ENCODE assay signal across 8 mouse cellular contexts in genomic region chr2:112367726-112368673, GRCm38 (mm10). TPM values are rescaled to one million over a fixed set of nuclear protein-coding genes. Genes with fewer than 3 reads are reported as not detected.
A peak's percentile ranks its signal among the peaks of the same experiment; 100 is the strongest.
DNase-seq lines count a peak whose midpoint lies in the region; ATAC-seq and TF ChIP-seq lines count a peak whose summit lies in the region.

TSS of gene Emc4 (minus strand) at chr2:112368027.

- H3K9me3 ChIP-seq in E14TG2a.4 (ENCODE audit: low read length), result no peaks in the 10 kb centered on the region
- H3K9me3 ChIP-seq in forebrain, embryonic 13.5 days (replicated peaks), result no peaks in the 10 kb centered on the region
- no peaks in the 10 kb centered on the region for H3K9me3 ChIP-seq in liver, postnatal 0 days (ENCODE audit: low read length)
- no peaks in the 10 kb centered on the region for H3K9me3 ChIP-seq in neural tube, embryonic 14.5 days (ENCODE audit: control insufficient read depth, low read length)

- H3K27ac ChIP-seq in forebrain, embryonic 13.5 days, result peak within 1 kb of the TSS; percentile 89
- peak within 1 kb of the TSS; percentile 87 for H3K27ac ChIP-seq in liver, postnatal 0 days (ENCODE audit: low read depth)
- peak within 1 kb of the TSS; percentile 85 for H3K27ac ChIP-seq in neural tube, embryonic 14.5 days (ENCODE audit: low read depth, low read length)

- WGBS in forebrain, embryonic 13.5 days, result 1% methylated on average over 46 of the region's 46 CpGs
- 1% methylated on average over 46 of the region's 46 CpGs for WGBS in large intestine, adult 2 months
- 2% methylated on average over 46 of the region's 46 CpGs for WGBS in liver, postnatal 0 days (ENCODE audit: insufficient replicate concordance)
- 2% methylated on average over 46 of the region's 46 CpGs for WGBS in neural tube, embryonic 14.5 days

- no peaks in the 10 kb centered on the region for H3K27me3 ChIP-seq in E14TG2a.4 (ENCODE audit: insufficient read depth, low read length)
- no peaks in the 10 kb centered on the region for H3K27me3 ChIP-seq in forebrain, embryonic 13.5 days
- no peaks in the 10 kb centered on the region for H3K27me3 ChIP-seq in liver, postnatal 0 days (ENCODE audit: insufficient read depth, low read length)
- H3K27me3 ChIP-seq in neural tube, embryonic 14.5 days (ENCODE audit: control insufficient read depth, insufficient read depth, low read length), result no peaks in the 10 kb centered on the region

- intact Hi-C loops in heart, postnatal 10 days (cut with DNase I), result loop anchor here (2.0 kb wide), 2 partner anchors 87 to 107 kb away; partner anchors contain the start of genes Emc7 and Nop10

- peak; percentile 90 for DNase-seq in c-Kit-positive CD71-positive TER-119-positive erythroid progenitor cells, embryonic 14.5 days (ENCODE audit: low spot score)
- DNase-seq in heart, postnatal 10 days, result peak; percentile 93 to 96
- peak; percentile 80 for DNase-seq in large intestine, adult 2 months (ENCODE audit: low read depth, low spot score)
- peak; percentile 93 for DNase-seq in liver, postnatal 0 days
- peak; percentile 93 for DNase-seq in testis, postnatal 10 days (ENCODE audit: low spot score)

- ATAC-seq in forebrain, embryonic 13.5 days, result peak; percentile 93
- ATAC-seq in liver, postnatal 0 days, result peak; percentile 90
- peak; percentile 92 for ATAC-seq in neural tube, embryonic 14.5 days (ENCODE audit: low read depth)

- peaks cover 28% of the 10 kb centered on the region for H3K4me1 ChIP-seq in E14TG2a.4 (replicated peaks; ENCODE audit: low read depth, low read length)
- peaks cover 16% of the 10 kb centered on the region for H3K4me1 ChIP-seq in forebrain, embryonic 13.5 days
- H3K4me1 ChIP-seq in liver, postnatal 0 days (ENCODE audit: insufficient read depth), result peaks cover 14% of the 10 kb centered on the region
- peaks cover 11% of the 10 kb centered on the region; the same call in 1 of the 2 replicates for H3K4me1 ChIP-seq in neural tube, embryonic 14.5 days (ENCODE audit: control insufficient read depth, insufficient read depth, low read length)

- peak within 1 kb of the TSS; percentile 84 for H3K9ac ChIP-seq in forebrain, embryonic 13.5 days
- peak within 1 kb of the TSS; percentile 93 for H3K9ac ChIP-seq in liver, postnatal 0 days (replicated peaks)
- H3K9ac ChIP-seq in neural tube, embryonic 14.5 days (replicated peaks; ENCODE audit: low read depth, low read length), result peak within 1 kb of the TSS; percentile 51

- H3K4me2 ChIP-seq in forebrain, embryonic 13.5 days, result peak within 1 kb of the TSS; percentile 94
- peak within 1 kb of the TSS; percentile 90 for H3K4me2 ChIP-seq in liver, postnatal 0 days (ENCODE audit: low read depth, low read length)
- H3K4me2 ChIP-seq in neural tube, embryonic 14.5 days (ENCODE audit: low read depth, low read length), result peak within 1 kb of the TSS; percentile 77

- peak within 1 kb of the TSS; percentile 94 for H3K4me3 ChIP-seq in E14TG2a.4 (replicated peaks; ENCODE audit: low read length)
- H3K4me3 ChIP-seq in forebrain, embryonic 13.5 days, result peak within 1 kb of the TSS; percentile 92
- H3K4me3 ChIP-seq in liver, postnatal 0 days (ENCODE audit: low read depth, low read length), result peak within 1 kb of the TSS; percentile 99
- H3K4me3 ChIP-seq in neural tube, embryonic 14.5 days (ENCODE audit: low read depth, low read length), result peak within 1 kb of the TSS; percentile 58

- TF ChIP-seq CTCF in E14TG2a.4 (conservative IDR thresholded peaks at IDR 0.05; ENCODE audit: low read length), result no peak
- 0 out of 2 replicates have a peak, but pooled peaks have one; percentile 7 for TF ChIP-seq CTCF in liver, postnatal 0 days (IDR thresholded peaks at IDR 0.05; ENCODE audit: low read depth)

- peak; percentile 52 for TF ChIP-seq EP300 in liver, postnatal 0 days (IDR thresholded peaks at IDR 0.05; ENCODE audit: low read depth)

- peaks cover 33% of the 10 kb centered on the region for H3K36me3 ChIP-seq in E14TG2a.4 (ENCODE audit: insufficient read depth, low read length)
- peaks cover 23% of the 10 kb centered on the region for H3K36me3 ChIP-seq in forebrain, embryonic 13.5 days (ENCODE audit: poor library complexity, severe bottlenecking)
- peaks cover 19% of the 10 kb centered on the region for H3K36me3 ChIP-seq in liver, postnatal 0 days (replicated peaks; ENCODE audit: insufficient read depth, low read length)
- 0 out of 2 replicates have a peak, but pooled peaks cover 3% of the 10 kb centered on the region for H3K36me3 ChIP-seq in neural tube, embryonic 14.5 days (ENCODE audit: control insufficient read depth, insufficient read depth, low read length)

RNA-seq across cellular contexts. Expression of gene Emc4, which starts in this region (rescaled TPM):
- polyA plus RNA-seq in forebrain, embryonic 13.5 days (2015; fragmentation: Nextera tagmentation; extraction: Ambion mirVana), result 139 and 147 TPM in 2 replicates
- 10 to 100 TPM; 66.9 to 71.3 TPM for total RNA-seq in heart, postnatal 10 days (2021)
- 84.9 and 87.0 TPM in 2 replicates for polyA plus RNA-seq in large intestine, adult 2 months (2012; rRNA removed)
- 62.9 and 63.6 TPM in 2 replicates for polyA plus RNA-seq in liver, postnatal 0 days (2015; fragmentation: Nextera tagmentation; extraction: Ambion mirVana)
- 180 and 217 TPM in 2 replicates for polyA plus RNA-seq in neural tube, embryonic 14.5 days (2014; fragmentation: Nextera tagmentation; extraction: Ambion mirVana)

Comparison
In these comparisons a context has a peak if more than half of its experiments do, and no peak if none do; other contexts are left out.
1. Peak in every context shown above with its lines: DNase-seq, ATAC-seq, H3K4me3 ChIP-seq and H3K27ac ChIP-seq.